Mouse (Mus musculus) G1E (cell line): ENCODE results near the gene Fhit. TPM values are rescaled to one million over a fixed set of nuclear protein-coding genes. Genes with fewer than 3 reads are reported as not detected.

ENCODE experiments used
- ATAC-seq: 2 replicates; pipeline ENCODE4 v1.8.0; 2016; ENCODE audit warnings: mild to moderate bottlenecking; ENCODE audit not compliant: insufficient number of reproducible peaks, poor library complexity, low FRiP score, severe bottlenecking; ENCODE audit errors: extremely low read depth
- DNase-seq: peaks from one replicate; pipeline ENCODE4 v3.0.0; 2012; ENCODE audit warnings: low spot score
- H3K27me3 ChIP-seq: 2 replicates; pipeline ENCODE4 v1.6.1; 2012; ENCODE audit warnings: mild to moderate bottlenecking, low read length, inconsistent platforms; ENCODE audit not compliant: insufficient read depth
- H3K36me3 ChIP-seq: replicated peaks from 2 replicates; pipeline ENCODE3; 2012; ENCODE audit warnings: mild to moderate bottlenecking, inconsistent platforms
- H3K4me1 ChIP-seq: 2 replicates; pipeline ENCODE4 v1.6.1; 2012; ENCODE audit warnings: low read depth, low read length, inconsistent platforms, mixed read lengths; ENCODE audit not compliant: insufficient read depth
- H3K4me3 ChIP-seq: 2 replicates; pipeline ENCODE4 v1.5.1; 2012; ENCODE audit warnings: low read depth, mild to moderate bottlenecking, inconsistent platforms, low read length, moderate library complexity, mixed read lengths
- H3K9me3 ChIP-seq: replicated peaks from 2 replicates; pipeline ENCODE4 v1.6.1; 2012; ENCODE audit warnings: inconsistent platforms
- CTCF ChIP-seq: IDR thresholded peaks from 2 replicates; pipeline ENCODE4 v1.5.1; 2012; ENCODE audit warnings: low read depth, low read length, inconsistent platforms, mixed read lengths
- GATA1 ChIP-seq: IDR thresholded peaks from 2 replicates; pipeline ENCODE4 v1.6.1; 2012; ENCODE audit warnings: borderline replicate concordance, low read length, inconsistent platforms, mixed read lengths
- GATA2 ChIP-seq: IDR thresholded peaks from 2 replicates; pipeline ENCODE4 v1.6.1; 2012; ENCODE audit warnings: low read depth, low read length, inconsistent platforms, borderline replicate concordance
- POLR2AphosphoS5 ChIP-seq: IDR thresholded peaks from 2 replicates; pipeline ENCODE4 v1.6.1; 2012; ENCODE audit warnings: low read depth, low read length, inconsistent platforms; ENCODE audit not compliant: insufficient replicate concordance
- TAL1 ChIP-seq: conservative IDR thresholded peaks from 2 replicates; pipeline ENCODE4 v1.6.1; 2012; ENCODE audit warnings: low read depth, low read length, inconsistent platforms, mixed read lengths
- polyA plus RNA-seq: library from polyadenylated mRNA; stranded (reverse); fragments of >175 nt; gene quantifications from 2 replicates; pipeline ENCODE4 v1.2.3, GENCODE M21; 2012
- total RNA-seq, 2 experiments: library from RNA; stranded (forward) in 1 of 2; stranded (reverse) in 1 of 2; fragments of 200-1000 nt in 1 of 2; fragments of >200 nt in 1 of 2; fragmentation: Nextera tagmentation in 1 of 2; gene quantifications; 2 replicates each; pipeline ENCODE4 v1.2.3; 2014 to 2017

Fhit gene
- total and polyA plus RNA-seq, 3 experiments: not detected

DNA sequence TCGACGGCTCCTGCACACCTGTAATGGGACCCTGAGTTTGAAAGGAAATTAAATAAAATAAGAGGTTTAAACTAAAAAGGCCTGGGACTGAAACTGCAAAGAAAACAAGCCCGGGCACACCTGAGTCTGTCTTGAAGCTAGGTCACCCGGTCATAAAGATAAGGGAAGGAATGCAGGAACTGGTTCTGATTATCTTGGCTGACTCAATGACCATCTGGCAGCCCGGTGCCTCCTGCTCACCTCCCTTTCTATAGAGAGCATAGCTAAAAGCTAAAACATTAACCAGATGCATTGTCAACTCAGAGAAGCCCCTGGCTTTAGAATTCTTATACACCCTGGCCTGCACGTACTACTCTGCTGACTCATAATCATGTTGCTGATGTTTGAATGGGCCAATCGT, 1032.7 kb downstream of the Fhit start:
- H3K4me3 ChIP-seq: no peak overlapping the region
- TF ChIP-seq TAL1: no peak
- no peak for TF ChIP-seq GATA1
- DNase-seq (no peak), ATAC-seq (no peak)
- H3K36me3 ChIP-seq: no peaks in the 10 kb centered on the region
- no peaks in the 10 kb centered on the region for H3K9me3 ChIP-seq
- no peaks in the 10 kb centered on the region for H3K27me3 ChIP-seq
- no peaks in the 10 kb centered on the region for H3K4me1 ChIP-seq

DNA sequence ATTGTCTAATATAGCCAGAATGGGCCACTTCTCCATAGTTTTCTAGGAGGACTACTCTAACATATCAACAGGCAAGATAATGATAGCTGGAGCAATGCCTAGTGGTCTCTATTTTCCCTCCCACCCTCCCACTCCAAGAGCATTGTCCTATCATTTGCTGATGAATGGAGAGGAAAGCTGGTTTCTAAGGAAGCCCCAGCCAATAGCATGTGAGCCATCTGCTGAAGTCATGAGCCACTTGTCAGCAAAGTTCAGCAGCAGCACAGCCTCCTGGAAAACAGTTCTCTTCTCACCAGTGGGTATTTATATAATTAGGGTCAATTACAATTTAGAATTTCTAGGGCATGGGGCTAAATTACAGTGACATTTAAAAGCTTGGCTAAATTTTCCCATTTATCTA, 1035.3 kb downstream of the Fhit start:
- no peaks in the 10 kb centered on the region for H3K27me3 ChIP-seq
- no peaks in the 10 kb centered on the region for H3K36me3 ChIP-seq
- no peak overlapping the region for H3K4me3 ChIP-seq
- no peaks in the 10 kb centered on the region for H3K4me1 ChIP-seq
- no peaks in the 10 kb centered on the region for H3K9me3 ChIP-seq
- ATAC-seq: no peak
- DNase-seq: no peak
- TF ChIP-seq TAL1 (no peak), GATA2 (no peak), CTCF (no peak), GATA1 (no peak), POLR2AphosphoS5 (no peak)

DNA sequence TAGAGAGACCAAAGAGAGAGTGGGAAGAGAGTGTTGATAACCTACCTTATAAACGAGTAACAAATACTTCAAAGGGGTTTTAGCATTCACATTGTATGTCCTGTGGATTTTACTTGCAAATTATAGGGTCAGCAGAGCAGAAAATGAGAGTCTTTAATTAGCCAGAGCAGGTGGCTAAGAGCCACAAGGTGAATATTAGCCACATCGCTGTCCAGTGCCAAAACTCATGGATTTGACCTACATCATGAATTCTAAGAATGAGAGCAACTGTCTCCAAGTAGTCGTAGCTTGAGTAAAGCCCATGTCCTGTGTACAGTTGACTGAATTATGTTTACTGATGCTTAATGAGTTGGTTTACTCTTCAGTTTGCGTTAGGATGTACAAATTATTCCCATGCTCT, 1039.7 kb downstream of the Fhit start:
- Histone ChIP-seq H3K4me1 (no peaks in the 10 kb centered on the region), H3K4me3 (no peak overlapping the region), H3K36me3 (no peaks in the 10 kb centered on the region), H3K27me3 (no peaks in the 10 kb centered on the region), H3K9me3 (no peaks in the 10 kb centered on the region)
- ATAC-seq (no peak), DNase-seq (no peak)
- TF ChIP-seq POLR2AphosphoS5 (no peak), TAL1 (no peak), GATA1 (no peak), GATA2 (no peak), CTCF (no peak)

DNA sequence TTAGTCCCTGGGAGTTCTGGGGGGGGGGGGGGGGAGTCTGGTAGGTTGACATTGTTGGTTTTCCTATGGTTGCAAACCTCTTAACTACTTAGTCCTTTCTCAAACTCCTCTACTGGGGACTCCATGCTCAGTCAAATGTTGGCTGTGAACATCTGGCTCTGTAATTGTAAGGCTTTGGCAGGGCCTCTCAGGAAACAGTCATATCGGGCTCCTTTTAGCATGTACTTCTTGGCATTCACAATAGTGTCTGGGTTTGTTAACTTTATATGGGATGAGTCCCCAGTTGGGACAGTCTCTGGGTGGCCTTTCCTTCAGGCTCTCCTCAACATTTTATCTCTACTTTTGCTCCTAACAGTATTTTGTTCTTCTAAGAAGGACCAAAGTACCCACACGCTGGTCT, 1065.6 kb downstream of the Fhit start:
- Histone ChIP-seq H3K36me3 (no peaks in the 10 kb centered on the region), H3K4me3 (no peak overlapping the region), H3K9me3 (no peaks in the 10 kb centered on the region), H3K27me3 (no peaks in the 10 kb centered on the region), H3K4me1 (no peaks in the 10 kb centered on the region)
- TF ChIP-seq GATA1: no peak
- no peak for TF ChIP-seq CTCF
- TF ChIP-seq POLR2AphosphoS5: no peak
- no peak for TF ChIP-seq GATA2
- TF ChIP-seq TAL1: no peak
- DNase-seq (no peak), ATAC-seq (no peak)

DNA sequence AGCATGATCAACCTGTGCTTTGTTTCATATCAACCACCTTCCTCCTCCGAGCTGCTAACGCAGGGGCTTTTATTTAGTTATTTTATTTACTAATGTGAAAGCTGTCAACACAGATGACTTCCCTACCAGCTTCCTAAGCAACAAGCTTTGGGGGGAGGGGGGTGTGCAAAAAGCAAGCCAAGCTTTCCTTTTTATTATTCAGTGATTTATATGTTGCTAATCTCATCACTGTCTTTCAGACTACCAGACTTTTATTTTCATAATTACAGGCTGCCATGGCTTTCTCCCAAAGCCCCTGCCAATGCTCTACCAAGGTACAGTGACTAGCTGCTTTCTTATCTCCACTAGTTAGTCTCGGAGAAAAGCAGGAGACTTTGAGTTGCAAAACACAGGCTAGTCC, 1082.8 kb downstream of the Fhit start:
- DNase-seq (no peak), ATAC-seq (no peak)
- no peaks in the 10 kb centered on the region for H3K36me3 ChIP-seq
- H3K4me1 ChIP-seq: no peaks in the 10 kb centered on the region
- no peak overlapping the region for H3K4me3 ChIP-seq
- H3K9me3 ChIP-seq: no peaks in the 10 kb centered on the region
- TF ChIP-seq TAL1: no peak
- no peak for TF ChIP-seq POLR2AphosphoS5
- TF ChIP-seq GATA1: no peak
- TF ChIP-seq CTCF: no peak
- TF ChIP-seq GATA2: no peak
- no peaks in the 10 kb centered on the region for H3K27me3 ChIP-seq

DNA sequence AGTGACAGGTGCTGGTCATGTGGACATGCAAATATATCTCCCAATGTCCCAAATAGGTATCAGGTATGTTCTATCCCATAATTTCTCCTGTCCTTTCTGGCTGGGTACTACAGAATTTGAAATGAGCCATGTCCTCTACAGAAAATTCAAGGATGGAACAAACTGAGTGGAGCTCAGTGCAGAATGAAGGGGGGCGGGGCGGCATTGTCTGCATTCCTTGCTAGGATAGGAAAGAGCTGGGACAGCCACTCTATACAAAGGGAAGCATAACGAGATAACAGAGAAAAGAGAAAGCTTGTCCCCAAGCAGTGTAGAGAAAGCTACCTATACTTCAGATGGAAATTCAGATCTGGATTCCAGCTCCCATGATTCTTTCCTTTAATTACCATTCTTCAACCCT, 1111.9 kb downstream of the Fhit start:
- TF ChIP-seq GATA1: no peak
- TF ChIP-seq POLR2AphosphoS5: no peak
- TF ChIP-seq CTCF: no peak
- TF ChIP-seq TAL1: no peak
- no peak for TF ChIP-seq GATA2
- DNase-seq (no peak), ATAC-seq (no peak)
- no peaks in the 10 kb centered on the region for H3K27me3 ChIP-seq
- no peak overlapping the region for H3K4me3 ChIP-seq
- H3K4me1 ChIP-seq: no peaks in the 10 kb centered on the region
- H3K9me3 ChIP-seq: peaks cover 3% of the 10 kb centered on the region
- H3K36me3 ChIP-seq: no peaks in the 10 kb centered on the region
